Mouse (Mus musculus): ENCODE results near the gene Lrp3.

DNA sequence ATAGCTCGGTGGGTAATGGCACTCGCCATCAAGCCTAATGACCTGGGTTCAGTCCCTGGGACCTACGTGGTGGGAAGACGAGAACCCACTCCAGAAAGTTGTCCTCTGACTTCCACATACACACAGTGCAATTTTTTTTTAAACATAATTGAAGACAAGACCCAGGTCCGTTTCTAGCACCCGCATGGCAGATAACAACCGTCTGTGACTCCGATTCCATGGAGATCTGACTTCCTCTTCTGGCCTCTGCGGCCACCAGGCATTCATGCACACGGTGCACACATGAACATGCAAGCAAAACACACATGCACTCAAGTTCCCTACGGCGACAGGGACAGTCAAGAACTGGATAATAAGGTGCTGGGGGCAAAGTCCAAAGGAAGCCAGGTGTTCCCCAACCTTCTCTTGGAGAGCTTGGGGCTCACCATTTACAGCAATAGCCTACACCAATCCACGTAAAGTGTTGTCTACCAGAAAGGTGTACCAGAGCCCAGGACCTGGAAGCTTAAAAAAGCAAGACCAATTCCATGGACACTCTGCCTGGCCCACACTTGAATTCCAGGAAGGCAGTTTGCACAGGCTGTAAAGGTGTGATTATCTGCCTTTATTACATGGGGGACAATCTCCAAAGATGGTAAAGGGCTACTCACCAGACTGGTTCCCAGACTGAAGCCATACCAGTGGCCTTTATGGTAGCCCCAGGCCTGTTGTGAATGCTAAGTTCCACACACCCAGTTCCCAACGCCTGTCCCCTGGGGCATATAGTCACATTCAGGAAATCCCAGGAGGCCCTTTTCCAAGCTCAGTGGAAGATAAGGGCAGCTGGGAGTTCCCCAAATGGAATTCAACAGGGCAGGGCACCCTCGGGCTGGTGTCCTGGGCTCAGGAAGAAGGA, 48.5 kb upstream of the Lrp3 start:
- TF ChIP-seq CTCF (IDR thresholded peaks at IDR 0.05; ENCODE audit: borderline replicate concordance, insufficient read depth, low read length) (no peak), POLR2A (IDR thresholded peaks at IDR 0.05; ENCODE audit: low read depth, low read length) (no peak)

Measured in embryonic fibroblast, embryonic 13.5 days (primary cell).